Mouse (Mus musculus) C2C12 (cell line): ENCODE data around the gene Efhd1. TPM values are rescaled to one million over a fixed set of nuclear protein-coding genes. Genes with fewer than 3 reads are reported as not detected.

Experiments
- H3K27me3 ChIP-seq: one replicate; pipeline ENCODE4 v1.6.1; 2011; ENCODE audit not compliant: control insufficient read depth, insufficient read depth, insufficient read length
- H3K36me3 ChIP-seq: one replicate; pipeline ENCODE4 v1.6.1; 2011; ENCODE audit not compliant: control insufficient read depth, insufficient read depth
- H3K4me3 ChIP-seq: one replicate; pipeline ENCODE4 v1.5.1; 2011; ENCODE audit warnings: mild to moderate bottlenecking, control low read depth; ENCODE audit not compliant: poor library complexity, insufficient read depth, severe bottlenecking
- H3K79me2 ChIP-seq: one replicate; pipeline ENCODE4 v1.6.1; 2011; ENCODE audit not compliant: control insufficient read depth, insufficient read depth
- H3K79me3 ChIP-seq: one replicate; pipeline ENCODE4 v1.6.1; 2011; ENCODE audit warnings: low read depth, control low read depth
- H3ac ChIP-seq: one replicate; pipeline ENCODE3; 2011; ENCODE audit warnings: low read depth; ENCODE audit not compliant: control insufficient read depth, insufficient read length
- CEBPB ChIP-seq: IDR thresholded peaks from one replicate; pipeline ENCODE4 v1.6.1; 2011; ENCODE audit warnings: low read depth, mild to moderate bottlenecking, control low read depth, moderate library complexity
- CTCF ChIP-seq: IDR thresholded peaks from one replicate; pipeline ENCODE4 v1.5.1; 2011; ENCODE audit not compliant: control insufficient read depth, insufficient read depth, insufficient read length
- FOSL1 ChIP-seq: IDR thresholded peaks from one replicate; pipeline ENCODE4 v1.8.0; 2011; ENCODE audit warnings: mild to moderate bottlenecking, low read length; ENCODE audit not compliant: poor library complexity, insufficient read depth, severe bottlenecking
- MAX ChIP-seq: IDR thresholded peaks from one replicate; pipeline ENCODE4 v1.6.1; 2011; ENCODE audit warnings: mild to moderate bottlenecking, control low read depth
- MYOD1 ChIP-seq: IDR thresholded peaks from one replicate; pipeline ENCODE4 v1.6.1; 2011; ENCODE audit warnings: low read depth; ENCODE audit not compliant: control insufficient read depth, insufficient read length
- MYOG ChIP-seq: IDR thresholded peaks from one replicate; pipeline ENCODE4 v1.6.1; 2011; ENCODE audit not compliant: control insufficient read depth, insufficient read length; ENCODE audit errors: extremely low read depth
- USF1 ChIP-seq: IDR thresholded peaks from one replicate; pipeline ENCODE4 v1.6.1; 2011; ENCODE audit warnings: low read depth, mild to moderate bottlenecking, control low read depth, moderate library complexity
- polyA plus RNA-seq: library from polyadenylated mRNA; unstranded; fragments of >200 nt; fragmentation: generic; extraction: Trizol; gene quantifications from one replicate; pipeline ENCODE4 v1.2.1, GENCODE M21; 2012; ENCODE audit warnings: missing spikeins

The Efhd1 gene
- polyA plus RNA-seq, 1 experiment = 0.25 TPM

DNA sequence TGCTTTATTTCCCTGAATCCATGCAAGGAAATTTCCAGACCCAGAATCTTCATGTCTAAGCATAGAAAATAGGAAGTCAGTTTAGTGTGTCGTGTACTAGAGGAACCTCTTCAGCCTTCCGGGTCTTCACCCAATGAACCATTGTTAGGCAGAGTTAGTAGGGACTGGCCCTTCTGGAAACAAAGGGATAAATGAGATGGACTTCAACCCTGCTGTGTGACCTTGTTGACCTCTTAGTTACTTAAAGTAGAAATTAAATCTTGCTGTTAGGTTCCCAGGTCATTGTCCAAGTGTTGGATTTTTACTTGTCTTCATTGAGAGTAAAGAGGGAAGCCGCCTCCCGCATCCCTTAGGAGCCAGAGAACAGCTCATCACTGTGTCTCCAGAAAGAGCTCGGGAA is 33.6 kb upstream of the Efhd1 start:
- TF ChIP-seq FOSL1 (no peak), MYOG (no peak), CTCF (no peak), MYOD1 (no peak), MAX (no peak), CEBPB (no peak), USF1 (no peak)
- Histone ChIP-seq H3K36me3 (peaks cover 80% of the 10 kb centered on the region), H3K27me3 (no peaks in the 10 kb centered on the region), H3K79me2 (no peaks in the 10 kb centered on the region), H3K79me3 (no peaks in the 10 kb centered on the region), H3K4me3 (no peak overlapping the region), H3ac (no peak overlapping the region)

GRCm38 (mm10) chr1:87232197-87232596 is 32.0 kb upstream of the Efhd1 start:
- no peaks in the 10 kb centered on the region for H3K79me3 ChIP-seq
- H3K36me3 ChIP-seq = peaks cover 76% of the 10 kb centered on the region
- no peaks in the 10 kb centered on the region for H3K27me3 ChIP-seq
- TF ChIP-seq FOSL1 (no peak), CTCF (no peak), CEBPB (no peak), MYOG (no peak), MAX (no peak)
- H3K4me3 ChIP-seq = no peak overlapping the region
- no peaks in the 10 kb centered on the region for H3K79me2 ChIP-seq
- no peak overlapping the region for H3ac ChIP-seq

DNA sequence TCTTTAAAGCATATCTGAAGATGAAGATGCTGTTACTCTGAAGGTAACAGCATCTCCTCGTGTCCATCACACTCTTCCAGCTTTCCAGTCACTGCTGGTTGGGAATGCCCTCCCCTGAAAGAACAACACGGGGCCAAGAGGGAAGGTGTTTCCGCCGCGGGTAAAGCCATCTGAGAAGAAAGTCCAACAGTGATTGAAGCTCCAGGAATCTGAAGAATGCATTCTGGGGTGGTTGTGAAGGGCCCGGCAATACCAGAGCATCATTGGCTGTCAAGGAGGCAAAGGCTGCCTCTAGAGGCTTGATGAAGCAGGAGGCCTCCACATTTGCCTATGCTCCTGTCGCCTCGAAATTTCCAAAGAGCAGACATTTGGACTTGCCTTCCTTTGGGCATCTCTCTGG is 25.1 kb upstream of the Efhd1 start:
- H3K79me2 ChIP-seq = no peaks in the 10 kb centered on the region
- H3ac ChIP-seq = no peak overlapping the region
- no peaks in the 10 kb centered on the region for H3K79me3 ChIP-seq
- H3K36me3 ChIP-seq = peaks cover 36% of the 10 kb centered on the region
- H3K4me3 ChIP-seq = no peak overlapping the region
- H3K27me3 ChIP-seq = no peaks in the 10 kb centered on the region
- TF ChIP-seq MAX = no peak
- TF ChIP-seq USF1 = no peak
- TF ChIP-seq CTCF = no peak
- no peak for TF ChIP-seq CEBPB
- TF ChIP-seq MYOG = no peak
- TF ChIP-seq MYOD1 = no peak
- TF ChIP-seq FOSL1 = no peak

- Histone ChIP-seq H3K27me3 (no peaks in the 10 kb centered on the region), H3K79me2 (no peaks in the 10 kb centered on the region), H3K4me3 (no peak overlapping the region), H3K79me3 (no peaks in the 10 kb centered on the region), H3ac (no peak overlapping the region), H3K36me3 (peaks cover 9% of the 10 kb centered on the region)
- no peak for TF ChIP-seq MYOD1
- TF ChIP-seq USF1 = no peak
- TF ChIP-seq MAX = no peak
- no peak for TF ChIP-seq FOSL1
- TF ChIP-seq CEBPB = no peak
- no peak for TF ChIP-seq CTCF
- TF ChIP-seq MYOG = no peak
These were observed 21.1 kb upstream of the Efhd1 start for GRCm38 (mm10) chr1:87243021-87243420.

DNA sequence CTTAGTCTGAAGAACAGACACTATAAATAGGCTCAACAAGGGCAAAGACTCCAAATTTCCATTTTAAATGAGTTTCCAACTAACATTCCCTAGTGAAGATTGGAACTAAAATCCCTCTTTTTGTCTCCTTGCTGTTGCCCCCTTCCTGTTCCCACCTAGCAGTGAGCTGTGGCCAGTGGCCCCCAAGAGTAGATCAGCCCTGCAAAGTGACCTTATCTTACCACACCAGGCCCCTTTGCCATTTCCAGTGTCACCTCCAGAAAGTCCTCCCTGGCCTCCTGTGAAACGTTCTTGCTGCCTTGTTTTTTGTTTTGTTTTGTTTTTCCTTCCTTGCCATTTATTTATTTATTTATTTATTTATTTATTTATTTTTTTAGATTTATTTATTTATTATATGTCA is 18.7 kb upstream of the Efhd1 start:
- Histone ChIP-seq H3K4me3 (no peak overlapping the region), H3K79me2 (no peaks in the 10 kb centered on the region), H3K27me3 (no peaks in the 10 kb centered on the region), H3K79me3 (no peaks in the 10 kb centered on the region), H3ac (no peak overlapping the region), H3K36me3 (no peaks in the 10 kb centered on the region)
- TF ChIP-seq USF1 (no peak), MAX (no peak), CTCF (no peak), CEBPB (no peak), MYOG (no peak)

- no peak overlapping the region for H3ac ChIP-seq
- no peaks in the 10 kb centered on the region for H3K36me3 ChIP-seq
- no peaks in the 10 kb centered on the region for H3K79me3 ChIP-seq
- no peak overlapping the region for H3K4me3 ChIP-seq
- no peaks in the 10 kb centered on the region for H3K79me2 ChIP-seq
- TF ChIP-seq MYOD1 = no peak
- peak; percentile 86 for TF ChIP-seq CTCF
- no peaks in the 10 kb centered on the region for H3K27me3 ChIP-seq
These were observed 18.0 kb upstream of the Efhd1 start for GRCm38 (mm10) chr1:87245929-87246815.
